Mouse (Mus musculus) brain, embryonic 18.5 days (tissue): ENCODE measurements around the gene Prdm1.

Source experiments
- DNase-seq: peaks from one replicate; pipeline ENCODE4 v3.0.0-alpha.2; 2012; ENCODE audit warnings: low read depth, low spot score

Prdm1 gene

DNA sequence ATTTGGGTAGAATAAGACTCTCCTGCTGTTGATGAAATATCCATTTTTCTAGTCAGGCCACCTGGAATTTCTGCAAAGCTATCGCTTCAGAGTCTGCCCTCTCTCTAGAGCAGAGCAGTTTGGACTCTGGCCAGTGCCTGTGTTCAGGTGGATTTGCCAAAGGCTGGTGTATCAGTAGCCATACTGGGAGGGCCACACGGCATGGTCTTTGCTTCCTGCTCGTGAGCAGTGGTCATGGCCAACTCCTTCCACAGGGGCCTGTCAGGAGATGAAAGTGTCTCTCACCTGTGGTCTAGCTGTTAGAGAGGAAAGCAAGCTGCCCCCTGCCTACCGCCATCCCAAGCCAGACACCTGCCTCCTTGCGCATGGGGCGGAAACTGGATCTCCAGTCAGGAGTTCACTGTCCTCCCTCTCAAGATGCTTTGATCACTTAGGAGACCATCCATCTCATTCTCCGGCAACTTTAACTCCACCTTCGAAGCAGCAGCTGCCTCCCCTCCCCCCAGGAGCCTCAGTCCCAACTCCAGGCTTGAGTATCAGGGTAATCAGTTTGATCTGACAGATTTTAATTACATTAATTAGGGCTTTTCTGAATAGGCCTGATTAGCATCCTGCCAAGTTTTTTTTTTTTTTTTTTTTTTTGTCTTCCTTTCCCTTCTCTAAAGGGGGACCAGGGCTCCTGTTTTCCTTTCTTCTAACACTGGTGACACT is 35.3 kb downstream of the Prdm1 start:
- peak; percentile 10 for DNase-seq

DNA sequence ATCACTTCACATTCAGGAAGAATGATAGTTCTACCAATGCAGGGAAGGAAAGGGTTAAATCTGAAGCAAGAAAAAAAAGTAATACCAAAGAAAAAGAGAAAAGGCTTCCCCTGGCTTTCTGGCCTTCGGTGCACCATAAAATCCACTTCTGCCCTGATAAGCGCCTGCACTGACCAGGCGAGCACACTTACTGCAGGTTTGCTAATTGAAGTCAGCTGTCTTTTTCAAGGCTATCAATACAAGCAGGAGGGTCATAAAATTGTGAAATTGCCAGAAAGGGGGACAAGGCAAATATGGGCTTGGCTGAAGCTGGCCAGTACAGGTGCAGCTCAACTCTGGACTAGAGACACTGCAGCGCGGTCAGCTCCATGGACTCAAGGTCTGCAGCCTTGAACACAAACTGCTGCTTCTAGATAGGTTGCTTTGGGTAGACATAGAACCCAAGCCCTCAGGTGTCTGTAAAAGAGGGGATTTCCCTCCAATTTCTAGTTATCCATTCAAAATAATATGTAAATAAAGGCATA is 37.3 kb downstream of the Prdm1 start:
- DNase-seq: no peak

DNA sequence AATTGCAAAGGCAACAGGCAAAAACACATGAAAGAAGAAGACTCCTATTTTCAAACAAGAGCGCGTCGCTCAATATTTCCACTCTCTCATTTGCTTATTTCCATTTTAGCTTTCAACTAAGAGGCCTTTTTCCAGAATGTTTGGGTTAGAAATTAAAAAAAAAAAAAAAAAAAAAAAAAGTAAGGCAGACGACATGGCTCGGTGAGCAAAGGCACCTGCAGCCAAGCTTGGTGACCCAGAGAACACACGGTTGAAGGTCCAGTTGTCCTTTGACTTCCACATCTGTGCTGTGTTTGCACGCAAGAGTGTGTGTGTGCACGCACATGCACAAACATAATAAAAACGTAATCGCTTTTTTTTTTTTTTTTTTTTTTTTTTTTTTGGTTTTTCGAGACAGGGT is 41.2 kb downstream of the Prdm1 start:
- no peak for DNase-seq

DNA sequence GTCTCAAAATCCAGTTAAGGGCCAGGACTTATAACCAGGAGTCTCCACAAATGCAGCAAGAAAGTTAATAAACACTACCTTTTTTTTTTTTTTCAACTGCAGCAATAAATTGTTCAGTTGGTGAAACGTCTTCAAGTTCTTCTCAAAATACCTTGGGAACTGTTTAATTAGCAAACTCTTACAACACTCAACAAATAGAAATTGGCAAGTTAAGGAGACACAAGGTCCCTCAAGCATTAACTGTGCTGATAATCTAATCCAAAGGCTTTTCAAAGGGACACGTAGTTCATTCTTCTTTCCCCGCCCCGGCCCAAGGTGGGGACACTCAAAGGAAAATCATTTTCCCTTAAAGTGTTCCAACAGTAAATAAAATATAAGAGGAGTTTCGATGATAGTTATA is 44.2 kb downstream of the Prdm1 start:
- no peak for DNase-seq

DNA sequence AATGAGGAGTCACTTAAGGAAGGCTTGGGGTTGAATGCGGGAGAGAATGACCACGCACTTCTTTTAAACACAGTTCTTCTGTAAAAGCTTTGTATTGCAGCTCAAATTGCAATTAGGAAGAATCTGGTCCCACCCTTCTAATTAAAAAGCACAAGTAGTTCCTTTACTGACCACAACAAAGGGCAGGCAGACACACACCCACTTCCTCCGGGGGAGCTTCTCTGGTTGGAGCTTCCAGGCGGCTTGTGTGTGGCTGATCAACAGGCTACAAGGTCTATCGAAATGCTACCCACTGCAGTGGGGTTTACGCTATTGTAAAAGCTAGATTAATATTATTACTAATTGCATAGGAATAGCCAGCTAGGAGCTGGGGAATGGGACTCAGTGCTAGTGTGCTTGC is 45.2 kb downstream of the Prdm1 start:
- DNase-seq: no peak

DNA sequence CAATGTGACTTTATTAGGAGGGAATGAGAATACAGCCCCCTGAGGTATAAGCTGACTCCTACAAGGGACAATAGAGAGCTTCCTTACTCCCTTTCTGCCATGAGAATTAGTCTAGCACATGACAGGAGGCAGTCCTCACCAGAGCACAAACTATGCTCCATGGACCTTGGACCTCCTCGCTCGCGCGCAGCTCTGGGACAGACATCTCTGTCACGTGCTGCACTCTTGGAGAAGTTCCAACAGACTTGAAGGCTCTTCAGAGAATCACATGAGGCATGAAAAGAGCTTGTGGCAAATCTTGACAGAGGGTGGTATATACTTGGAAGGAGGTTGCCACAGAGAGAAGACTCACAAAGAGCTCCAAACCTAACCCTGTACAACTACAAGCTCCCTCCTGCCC is 46.9 kb downstream of the Prdm1 start:
- no peak for DNase-seq

DNA sequence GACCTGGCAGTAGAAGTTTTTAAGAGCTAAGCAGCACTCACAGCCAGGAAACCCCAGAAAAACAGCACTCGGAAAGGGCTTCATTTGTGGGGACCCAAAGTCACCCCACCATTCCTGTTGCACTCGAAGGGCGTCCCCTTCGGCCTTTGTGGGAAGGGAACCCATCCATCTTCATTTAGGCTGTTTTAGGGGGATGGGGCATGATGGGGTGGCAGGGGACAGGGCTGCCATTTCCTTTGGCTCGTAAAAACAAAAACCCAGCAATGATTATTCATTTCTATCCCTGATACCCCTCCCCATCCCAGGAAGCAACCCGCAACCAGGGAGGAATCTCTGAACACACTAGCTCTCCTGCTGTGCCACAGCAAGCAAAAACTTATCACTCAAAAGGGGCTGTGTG is 49.0 kb downstream of the Prdm1 start:
- no peak for DNase-seq

DNA sequence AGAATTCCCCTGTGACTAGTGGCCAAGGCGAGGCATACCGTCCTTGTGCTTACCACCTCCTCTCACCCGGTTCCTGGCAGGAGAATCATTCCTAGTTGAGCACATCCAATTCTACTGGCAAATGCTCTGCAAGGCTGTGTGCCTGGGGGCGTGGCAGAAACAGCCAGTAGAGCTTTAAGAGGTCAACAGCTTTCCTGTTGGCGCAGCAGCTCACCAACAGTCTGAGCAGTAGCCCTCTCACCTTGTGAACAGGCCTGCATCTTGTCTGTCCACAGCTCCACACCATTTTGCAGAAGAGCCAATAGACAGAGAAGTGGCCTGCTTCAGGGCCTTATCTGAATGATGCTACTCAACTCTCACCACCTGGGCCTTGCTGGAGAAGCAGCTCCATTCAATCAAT is 50.2 kb downstream of the Prdm1 start:
- DNase-seq: no peak

DNA sequence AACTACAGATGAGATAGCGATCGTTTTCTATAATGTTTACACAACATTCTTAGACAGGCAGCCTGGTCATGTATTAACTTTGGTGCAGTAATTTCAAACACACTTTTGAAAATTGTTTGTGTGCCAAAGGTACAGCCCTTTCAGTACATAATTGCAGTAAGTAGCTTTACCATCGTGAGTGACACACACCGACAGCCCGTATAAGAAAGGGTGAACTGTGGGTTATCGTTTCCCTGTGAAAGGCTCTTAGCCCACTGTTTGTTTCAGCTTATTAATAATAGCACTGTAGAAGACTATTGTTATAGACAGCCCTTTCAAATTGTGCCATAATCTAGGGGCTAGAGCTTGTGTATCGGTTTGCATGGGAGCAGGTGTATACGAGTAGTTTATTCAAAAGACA is 51.1 kb downstream of the Prdm1 start:
- no peak for DNase-seq

DNA sequence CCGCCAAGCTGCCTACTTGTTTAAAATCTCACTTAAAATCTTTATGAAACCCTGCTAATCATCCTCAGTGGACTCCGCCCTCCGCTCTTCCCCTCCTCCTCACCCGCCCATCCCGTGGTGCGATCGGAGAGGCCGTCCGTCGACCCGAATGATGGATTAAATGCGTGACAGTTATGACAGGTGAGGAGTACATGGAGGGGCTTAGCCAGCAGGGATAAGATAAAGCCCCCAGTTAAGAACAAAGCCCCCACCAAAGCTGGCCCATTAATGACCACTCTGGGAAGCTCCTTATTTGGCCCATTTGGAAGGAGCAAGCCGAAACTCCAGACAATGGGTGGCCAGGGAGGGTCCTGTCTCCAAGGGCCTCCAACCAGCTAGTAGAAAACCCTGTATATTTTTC is 51.8 kb downstream of the Prdm1 start:
- no peak for DNase-seq

DNA sequence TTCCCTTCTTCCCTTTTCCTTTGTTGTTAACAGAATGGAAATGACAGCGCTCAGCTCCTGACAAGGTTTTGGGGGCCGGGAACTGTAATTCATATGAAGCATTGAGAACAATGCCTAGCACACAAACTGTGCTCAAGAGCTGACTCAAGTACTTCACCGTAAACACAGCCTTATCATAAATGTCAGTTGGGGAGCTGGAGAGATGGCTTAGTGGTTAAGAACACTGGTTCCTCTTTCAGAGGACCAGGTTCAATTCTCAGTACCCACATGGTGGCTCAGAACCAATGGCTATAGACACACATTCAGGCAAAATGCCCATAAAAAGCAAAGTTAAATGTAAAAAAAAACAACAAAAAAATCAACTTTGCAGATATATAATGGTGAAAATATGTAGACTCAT is 52.9 kb downstream of the Prdm1 start:
- DNase-seq: no peak

DNA sequence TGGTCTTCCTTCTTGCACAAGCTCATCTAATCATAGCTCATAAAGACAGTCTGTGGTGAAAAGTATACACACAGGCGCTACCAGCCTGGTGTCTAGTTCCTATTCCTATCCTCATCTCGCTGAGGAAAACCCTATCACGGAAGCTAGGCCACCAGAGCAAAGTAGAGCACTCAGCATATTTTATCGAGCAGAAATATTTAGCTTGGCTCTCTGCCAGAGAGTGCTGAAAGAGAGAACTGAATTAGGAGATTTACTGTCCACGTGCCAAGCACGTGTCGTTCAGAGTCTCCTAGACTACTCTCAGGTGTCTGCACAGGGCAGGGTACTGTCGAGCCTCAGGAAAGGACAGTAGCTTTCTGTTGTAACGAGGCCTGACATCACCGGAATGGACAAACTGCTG is 54.0 kb downstream of the Prdm1 start:
- no peak for DNase-seq

DNA sequence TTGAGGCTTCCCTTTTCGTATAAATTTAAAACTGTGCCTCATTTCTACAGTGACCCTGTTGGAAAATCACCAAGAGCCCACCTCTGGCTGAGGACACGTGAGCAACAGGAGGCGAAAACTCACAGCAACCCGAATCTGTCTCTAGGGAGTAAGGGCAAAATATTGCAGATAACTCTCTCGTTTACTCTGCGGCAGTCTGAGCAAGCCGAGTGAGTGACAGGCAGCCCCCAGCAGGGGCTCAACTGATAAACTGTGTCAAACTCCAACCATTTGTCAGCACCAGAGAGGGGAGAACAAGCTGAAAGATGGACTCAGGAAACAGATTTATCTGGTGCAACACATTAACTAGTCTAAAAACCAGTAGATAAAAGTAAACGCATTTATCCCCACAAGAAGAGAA is 62.7 kb downstream of the Prdm1 start:
- DNase-seq: no peak

DNA sequence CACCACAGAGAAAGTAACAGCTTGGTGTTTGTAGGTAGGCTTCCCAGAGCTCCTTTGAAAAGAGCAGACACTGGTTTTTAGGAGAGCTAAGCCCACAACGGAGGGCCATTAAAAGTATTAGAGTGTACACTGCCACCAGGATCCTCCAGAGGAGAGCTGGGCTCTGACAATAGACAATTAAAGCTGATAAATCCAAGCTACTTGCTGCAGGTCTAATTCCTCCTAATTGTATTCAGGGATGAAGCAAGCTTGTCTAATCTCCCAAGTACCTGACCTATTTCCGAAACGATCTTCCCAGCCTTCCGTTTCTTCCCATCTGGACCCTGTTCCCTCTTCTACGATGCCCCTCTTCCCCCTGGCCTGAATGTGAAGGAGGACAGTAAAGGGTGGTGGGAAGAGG is 63.7 kb downstream of the Prdm1 start:
- no peak for DNase-seq

DNA sequence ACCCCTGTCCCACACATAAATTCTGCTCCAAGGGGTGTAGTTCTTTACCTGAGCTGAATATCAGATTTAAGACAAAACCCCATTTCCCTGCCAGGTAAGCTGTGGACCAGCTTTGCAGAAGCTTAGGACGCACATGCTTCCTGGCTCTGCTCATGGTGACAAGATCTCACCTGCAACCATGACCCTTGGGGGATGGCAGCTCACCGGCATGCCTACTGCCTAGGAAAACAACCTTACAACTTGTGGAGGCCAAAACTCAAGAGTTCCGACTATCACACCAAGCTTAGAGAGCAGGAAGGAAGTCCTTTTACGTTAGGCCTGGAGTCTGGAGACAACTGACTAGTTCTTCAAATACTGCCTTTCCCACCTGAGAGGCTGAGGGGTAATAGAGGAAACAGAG is 64.4 kb downstream of the Prdm1 start:
- DNase-seq: no peak

DNA sequence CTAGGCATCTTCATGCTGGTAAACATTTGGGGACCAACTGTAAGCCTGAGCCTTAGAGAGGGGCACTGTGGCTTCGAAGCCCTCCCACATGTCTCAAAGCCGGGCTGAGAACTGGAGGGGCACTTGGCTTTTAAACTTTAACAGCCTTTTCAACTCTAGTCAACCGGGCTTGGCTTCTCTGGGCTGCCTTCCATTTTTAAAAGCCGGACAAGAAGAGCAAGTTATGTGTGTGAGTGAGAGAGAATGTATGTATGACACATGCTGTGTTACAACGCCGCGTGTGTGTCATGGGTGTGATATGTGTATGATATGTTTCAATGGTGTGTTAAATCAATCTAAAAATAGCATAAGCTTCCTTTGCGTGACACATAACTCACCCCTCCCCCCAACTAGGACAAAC is 66.0 kb downstream of the Prdm1 start:
- DNase-seq: no peak

DNA sequence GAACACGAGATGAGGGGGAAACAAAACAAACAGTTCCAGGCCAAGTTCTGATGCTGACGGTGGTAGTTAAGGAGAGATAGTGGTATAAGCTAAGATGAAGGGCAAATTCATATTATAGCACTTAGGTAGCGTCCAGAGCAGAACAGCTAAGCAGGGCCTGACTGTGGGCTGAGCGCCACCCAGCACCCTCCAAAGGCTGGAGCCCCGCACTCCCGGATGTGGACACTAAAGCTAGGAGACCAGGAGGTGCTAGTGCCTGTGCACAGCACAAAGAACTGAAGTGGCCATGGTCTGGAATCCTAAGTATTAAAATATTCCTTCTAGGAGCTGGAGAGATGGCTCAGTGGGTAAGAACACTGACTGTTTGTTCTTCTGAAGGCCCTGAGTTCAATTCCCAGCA is 67.2 kb downstream of the Prdm1 start:
- DNase-seq: no peak

DNA sequence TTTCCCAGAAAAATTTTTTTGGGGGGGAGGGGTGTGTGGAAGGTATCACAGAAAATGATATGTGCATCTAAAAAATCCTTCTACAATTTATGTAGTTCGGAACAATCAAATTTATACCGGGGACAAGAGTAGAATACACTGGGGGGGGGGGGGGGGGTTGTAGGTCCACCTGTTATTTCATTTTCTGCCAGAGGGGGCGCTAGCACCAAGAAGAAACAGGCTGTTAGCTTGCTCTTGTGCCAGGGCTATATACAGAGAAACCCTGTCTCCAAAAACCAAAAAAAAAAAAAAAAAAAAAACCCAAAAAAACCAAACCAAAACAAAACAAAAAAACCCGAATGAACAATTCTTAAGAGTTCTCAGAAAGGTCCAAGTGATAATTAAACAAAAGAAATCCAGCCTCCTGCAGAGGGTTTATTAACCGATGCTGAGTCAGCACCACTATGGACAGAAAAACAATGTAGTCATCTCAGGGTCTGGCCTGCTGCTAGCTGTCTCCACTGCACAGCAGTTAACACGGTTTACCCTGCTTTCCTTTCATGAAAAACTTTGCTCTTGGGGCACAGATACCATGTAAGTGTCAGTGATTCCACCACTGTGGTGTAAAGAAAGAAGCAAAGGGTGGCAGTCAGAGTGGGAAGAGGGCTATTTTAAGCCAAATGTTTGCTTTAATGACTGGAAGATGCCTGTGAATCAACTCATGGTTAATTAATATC is 68.0 kb downstream of the Prdm1 start:
- no peak for DNase-seq

DNA sequence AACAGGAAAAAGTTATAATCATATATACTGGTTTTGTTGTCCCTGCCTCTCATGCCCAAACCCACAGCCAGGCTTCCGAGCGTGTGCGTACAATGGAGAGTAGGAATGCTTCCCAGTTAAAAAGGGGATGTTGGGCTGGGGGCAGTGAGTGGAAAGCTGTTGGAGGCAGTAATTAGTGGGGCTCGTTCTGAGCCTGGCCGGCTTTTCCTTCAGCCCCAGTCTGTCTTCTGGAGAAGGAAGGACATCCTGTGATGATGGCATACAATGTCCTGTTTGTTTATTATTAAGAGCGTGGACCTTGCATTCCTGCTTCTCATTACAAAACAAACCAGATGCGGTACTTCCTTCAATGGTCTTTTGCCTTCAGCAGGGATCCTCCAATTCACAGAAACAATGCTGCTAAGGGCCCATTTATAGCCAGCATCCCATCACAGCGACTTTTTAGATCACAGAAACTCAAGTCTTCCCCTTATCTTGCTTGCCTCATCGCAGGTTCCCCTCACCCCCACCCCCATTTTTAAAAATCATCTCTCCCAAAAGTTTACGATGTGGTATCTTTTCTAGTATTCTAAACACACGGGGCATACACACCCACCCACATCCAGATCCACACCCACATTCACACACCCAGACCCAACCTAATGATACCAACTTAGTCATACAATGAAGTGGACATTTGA is 68.8 kb downstream of the Prdm1 start:
- no peak for DNase-seq

DNA sequence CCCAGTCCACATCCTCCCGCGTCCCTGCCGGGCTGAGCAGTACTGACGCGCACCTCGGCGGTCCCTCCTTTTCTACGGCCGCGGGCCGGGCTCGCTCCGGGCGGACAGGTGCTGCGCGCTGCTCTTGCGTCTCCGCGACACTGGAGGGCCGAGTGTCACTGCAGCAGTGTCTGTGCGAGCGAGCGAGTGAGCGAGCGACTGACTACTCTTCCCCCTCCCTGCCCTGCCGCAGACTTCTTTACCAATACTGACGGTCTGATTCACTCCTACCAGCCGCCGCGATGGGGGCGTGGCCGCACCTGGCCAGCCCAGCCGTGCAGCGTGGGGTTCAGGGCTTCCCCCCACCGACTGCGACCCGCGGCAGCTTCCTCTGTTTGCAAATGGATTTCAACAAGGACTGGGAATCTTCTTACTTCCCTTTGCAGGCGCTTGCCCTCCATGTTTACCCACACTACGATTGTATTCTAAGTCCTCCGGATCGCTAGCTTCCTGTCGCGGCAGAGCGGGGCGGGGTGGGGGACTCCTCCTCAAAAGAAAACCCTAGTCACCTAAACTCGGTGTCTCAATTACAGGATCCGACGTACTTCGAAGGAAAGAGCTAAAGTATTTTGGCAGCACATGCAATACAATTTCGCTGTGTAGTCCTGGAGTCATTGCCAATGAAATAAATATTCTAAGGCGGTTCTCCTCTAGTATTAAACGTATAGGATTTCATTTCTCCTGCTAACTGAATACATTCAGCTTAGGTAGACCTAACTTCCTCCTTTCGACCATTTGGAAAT is 69.6 kb downstream of the Prdm1 start:
- DNase-seq: no peak

DNA sequence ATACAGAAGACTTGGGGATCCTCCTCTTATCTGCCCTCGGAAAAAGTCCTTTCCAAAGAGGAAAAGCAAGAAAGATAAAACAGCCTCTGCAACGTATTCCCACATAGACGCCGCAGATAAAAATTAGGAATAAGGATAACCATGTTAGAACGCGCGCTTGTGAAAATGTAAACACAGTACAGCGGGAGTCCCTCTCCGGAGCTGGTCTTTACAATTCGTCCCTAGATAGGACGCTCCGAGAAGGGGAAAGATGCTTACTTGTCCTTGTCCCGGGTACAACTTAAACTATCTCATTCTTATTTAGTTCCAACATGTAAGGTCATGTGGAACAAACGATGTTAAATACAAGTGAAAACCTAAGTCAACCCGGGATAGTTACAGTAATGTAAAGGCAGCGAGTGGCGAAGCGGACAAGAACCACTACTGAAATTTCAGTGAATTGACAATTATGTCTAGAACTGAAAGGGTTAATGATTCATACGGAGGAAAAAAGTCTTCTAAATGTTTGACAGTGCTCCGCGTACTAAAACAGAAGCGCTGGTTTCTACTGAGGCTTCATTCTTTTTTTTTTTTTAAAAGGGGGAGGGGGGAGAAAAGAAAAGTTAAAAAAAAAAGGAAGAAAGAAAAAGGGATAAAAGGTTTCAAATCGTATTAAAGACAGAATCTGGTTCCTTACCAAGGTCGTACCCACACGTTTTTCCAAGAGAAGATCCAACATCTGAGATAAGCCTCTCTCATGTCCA is 70.3 kb downstream of the Prdm1 start:
- no peak for DNase-seq
